Mouse (Mus musculus) heart, adult 2 months (tissue): ENCODE results near the gene Cxcl5.

Source experiments
- CTCF ChIP-seq: fragments of 200-600 bp; IDR thresholded peaks from 2 replicates; pipeline ENCODE4 v1.8.1; 2022; ENCODE audit warnings: antibody characterized with exemption, mild to moderate bottlenecking, moderate library complexity
- POLR2A ChIP-seq: fragments of 200-500 bp; IDR thresholded peaks from 2 replicates; pipeline ENCODE4 v1.6.1; 2011; ENCODE audit warnings: mild to moderate bottlenecking, low read depth, low read length, control low read depth; ENCODE audit not compliant: insufficient read depth

DNA sequence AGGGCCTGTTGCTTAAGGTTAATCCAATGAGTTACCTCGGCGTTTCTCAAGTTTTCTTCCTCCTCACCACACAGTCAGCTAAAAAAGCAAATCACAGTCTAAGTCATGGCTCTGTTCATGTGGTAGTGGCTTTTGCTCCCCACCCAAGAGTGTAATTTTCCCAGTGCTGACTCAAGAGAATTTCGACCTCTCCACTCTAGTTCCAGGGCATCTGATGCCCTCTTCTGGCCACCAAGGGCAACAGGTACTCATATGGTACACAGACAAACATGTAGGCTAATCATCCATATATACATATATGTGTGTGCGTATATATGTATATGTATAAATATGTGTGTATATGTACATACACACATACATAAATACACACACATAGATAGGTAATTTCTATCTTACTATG, 29.0 kb downstream of the Cxcl5 start:
- TF ChIP-seq POLR2A = no peak
- TF ChIP-seq CTCF = peak; percentile 53
